Mouse (Mus musculus) adrenal gland, postnatal 25 days (tissue): ENCODE measurements around the gene Cers2. TPM values are rescaled to one million over a fixed set of nuclear protein-coding genes. Genes with fewer than 3 reads are reported as not detected.
"Not testable (repeated sequence)": the region's sequence is repeated elsewhere in the genome, so short reads cannot be mapped to it uniquely, and the experiment has no call there.

Experiments
- DNase-seq: peaks from one replicate; pipeline ENCODE4 v3.0.0; 2021; ENCODE audit warnings: mixed read lengths
- total RNA-seq: library from RNA; stranded (reverse); gene quantifications from 2 replicates; pipeline ENCODE4 v1.2.3, GENCODE M21; 2021

Gene Cers2
- total RNA-seq, 1 experiment from 2014 or later: 254 TPM

DNA sequence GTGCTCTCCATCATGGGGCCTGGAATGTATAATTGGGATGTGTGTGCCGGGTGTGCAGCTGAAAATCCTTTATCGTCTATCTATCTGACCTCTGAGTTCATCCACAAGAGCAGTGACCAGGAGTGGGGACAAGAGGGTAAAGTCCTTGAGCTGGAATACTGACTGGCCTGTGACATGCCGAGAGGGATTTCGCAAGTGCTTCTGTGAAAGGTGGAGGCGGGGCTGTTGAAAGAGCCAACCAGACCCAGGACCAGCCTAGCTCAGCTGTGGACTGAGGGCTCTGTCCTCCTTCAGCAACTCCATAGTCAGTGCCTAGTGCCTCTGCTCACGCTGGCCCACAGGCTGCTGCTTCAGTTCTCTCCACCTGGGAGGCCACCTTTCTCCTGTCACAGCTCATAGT is 4.0 kb downstream of the Cers2 start:
- DNase-seq: peak; percentile 72

DNA sequence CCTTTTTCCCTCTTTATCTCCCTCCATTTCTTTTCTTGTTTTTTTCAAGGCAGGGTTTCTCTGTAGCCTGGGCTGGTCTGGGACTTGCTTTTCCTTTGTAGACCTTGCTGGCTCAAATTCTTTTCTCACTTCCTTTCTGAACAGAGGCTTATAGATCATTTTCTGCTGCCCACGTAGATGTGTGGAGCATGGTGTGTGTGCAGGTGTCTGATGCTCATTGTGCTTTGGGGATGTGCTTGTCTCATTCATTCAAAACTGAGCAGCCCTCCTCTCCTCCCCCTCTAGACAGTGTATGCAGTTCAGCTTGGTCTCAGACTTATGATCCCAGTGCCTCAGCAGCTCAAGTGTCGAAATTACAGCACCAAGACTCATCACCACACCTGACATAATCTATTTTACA is 4.5 kb downstream of the Cers2 start:
- DNase-seq: no peak

DNA sequence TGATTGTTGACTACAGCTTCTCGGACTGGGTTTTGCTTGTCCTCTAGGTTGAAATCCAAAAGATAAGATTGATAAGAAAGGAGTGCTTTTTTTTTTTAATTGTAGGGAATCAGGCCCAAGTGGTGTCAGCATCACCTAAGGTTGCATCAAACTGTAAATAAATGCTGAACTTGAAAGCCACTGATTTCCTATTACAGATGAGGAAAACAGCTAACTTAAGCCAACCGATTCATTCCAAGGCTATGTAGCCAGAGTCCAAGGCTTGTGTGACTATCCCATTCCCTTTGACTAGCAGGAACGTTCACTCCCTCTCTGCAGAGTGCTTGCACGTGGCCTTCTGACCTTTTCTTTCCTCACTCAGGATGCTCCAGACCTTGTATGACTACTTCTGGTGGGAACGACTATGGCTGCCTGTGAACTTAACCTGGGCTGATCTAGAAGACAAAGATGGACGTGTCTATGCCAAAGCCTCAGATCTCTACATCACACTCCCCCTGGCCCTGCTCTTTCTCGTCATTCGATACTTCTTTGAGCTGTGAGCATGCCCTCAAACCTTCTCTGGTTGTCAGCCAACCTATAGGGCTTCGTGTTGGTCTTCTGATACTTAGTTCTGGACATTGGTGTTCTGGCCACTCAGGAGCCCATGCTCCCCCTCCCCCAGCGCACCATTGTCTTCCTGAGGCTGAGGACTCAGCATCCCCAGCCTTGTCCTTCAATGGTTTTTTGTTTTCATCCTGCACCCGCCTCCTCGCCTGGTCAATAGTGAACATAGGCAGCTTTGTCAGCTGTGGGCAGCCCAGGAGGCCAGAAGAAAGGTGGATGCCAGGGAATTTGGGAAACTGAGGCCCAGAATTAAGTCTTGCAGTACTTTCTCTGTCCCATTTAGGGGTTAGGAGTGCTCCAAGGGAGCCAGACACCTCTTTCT is 5.4 kb downstream of the Cers2 start:
- DNase-seq: no peak

DNA sequence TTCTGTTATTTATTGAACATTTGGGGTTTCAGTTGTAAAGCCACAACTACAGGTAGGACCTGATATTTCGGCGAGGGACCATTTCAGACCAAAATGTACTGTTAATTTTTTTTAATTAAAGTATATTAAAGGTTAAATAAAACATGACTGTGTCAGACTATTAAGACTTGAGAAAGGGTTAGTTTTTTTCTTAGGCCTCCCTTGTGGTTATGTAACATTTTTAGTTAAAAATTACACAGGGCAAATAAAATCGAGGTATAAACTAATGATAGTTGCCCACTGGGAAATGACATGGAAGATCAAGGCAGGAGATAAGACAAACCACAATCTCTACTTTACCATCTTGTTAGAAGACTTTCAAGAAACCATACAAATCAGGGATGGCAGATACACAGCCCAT is 8.8 kb downstream of the Cers2 start:
- no peak for DNase-seq

DNA sequence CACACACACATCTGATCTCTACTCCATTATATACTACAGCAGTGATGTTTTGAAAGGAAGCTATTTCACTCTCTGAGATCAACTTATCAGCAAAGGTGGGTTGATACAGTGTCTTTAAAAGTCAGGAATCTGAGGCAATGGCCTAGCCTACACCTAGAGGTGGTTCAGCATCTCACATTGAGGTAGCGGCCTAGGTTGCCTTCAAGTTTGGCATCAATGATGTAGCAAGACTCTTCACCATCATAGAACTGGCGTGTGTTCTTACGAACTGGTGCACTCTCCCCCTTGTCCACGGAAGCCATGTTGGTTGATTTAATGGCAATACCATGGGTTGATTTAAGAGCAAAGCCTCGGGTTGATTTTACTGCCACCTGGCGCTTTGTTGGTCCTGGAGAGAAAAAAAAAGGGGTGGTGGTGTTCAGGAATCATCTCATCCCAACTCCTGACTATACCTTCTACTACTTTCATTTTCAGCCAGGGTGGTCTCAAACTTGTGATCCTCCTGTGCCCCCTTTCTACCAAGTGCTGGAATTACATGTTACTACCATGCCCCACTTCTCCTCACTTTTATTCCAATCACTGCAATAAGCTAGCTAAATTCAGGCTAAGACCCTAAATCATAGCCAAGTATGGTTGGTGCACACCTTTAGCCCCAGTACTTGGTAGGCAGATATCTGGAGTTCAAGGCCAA is 10.0 kb downstream of the Cers2 start:
- DNase-seq: no peak

DNA sequence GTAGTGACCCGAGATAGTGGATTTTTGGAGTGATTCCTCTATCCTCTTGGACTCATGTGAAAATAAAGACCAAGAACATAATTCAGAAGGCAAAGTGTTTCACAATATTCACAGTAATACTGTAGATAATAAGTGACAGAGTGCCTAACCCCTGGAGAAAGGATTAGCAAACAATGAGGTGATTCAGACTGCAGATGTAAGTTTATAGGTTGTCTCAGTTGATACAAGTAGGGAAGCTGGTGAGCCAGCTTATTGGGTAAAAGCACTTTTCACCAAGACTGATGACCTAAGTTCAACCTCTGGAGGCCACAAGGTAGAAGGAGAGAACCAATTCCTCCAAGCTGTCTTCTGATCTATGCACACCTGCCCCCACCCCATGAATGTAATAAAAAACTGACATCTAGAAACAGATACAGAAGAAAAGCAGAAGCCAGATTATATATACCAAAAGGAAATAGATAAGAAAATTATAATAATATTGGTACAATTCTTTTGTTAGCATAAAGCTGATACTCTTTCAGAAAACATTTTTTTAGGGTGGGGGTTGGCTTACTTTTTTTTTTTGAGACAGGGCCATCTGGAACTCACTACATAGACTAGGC is 14.3 kb downstream of the Cers2 start:
- DNase-seq: no peak

DNA sequence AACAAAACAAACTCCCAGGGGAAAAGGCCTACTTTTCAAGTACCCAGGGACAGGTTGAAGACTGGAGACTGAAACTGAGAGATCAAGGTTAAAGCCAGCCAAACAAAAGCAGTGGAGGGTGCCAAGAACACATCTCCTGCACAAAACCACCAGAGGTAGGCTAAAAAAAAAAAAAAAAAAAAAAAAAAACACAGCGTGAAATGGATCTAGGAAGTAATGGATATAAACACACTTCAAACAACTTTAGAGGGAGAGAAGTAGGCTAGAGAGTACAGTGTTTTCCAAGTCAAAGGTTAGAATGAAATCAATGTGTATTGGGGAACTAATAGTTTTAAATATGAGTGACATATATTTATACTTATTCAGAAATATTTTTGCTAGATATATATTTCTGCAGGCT is 16.9 kb downstream of the Cers2 start:
- DNase-seq: no peak

DNA sequence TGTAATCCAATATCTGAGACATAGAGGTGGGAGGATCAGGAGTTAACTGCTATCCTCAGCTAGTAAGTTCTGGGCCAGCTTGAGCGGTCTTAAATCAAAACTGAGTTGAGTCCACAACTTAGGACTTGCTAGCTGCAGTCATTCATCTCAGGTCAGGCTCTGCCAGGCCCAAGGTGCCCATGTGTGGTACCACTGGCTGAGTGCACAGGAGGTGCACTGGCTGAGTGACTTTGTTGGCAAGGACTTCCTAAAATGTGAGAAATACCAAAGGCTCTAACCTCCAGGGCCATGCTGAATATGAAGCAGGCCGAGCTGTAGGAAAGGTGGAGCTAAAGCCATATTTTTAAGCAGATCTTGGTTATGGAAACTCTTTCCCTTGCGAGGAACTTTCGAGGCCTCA is 22.8 kb downstream of the Cers2 start:
- DNase-seq: no peak

DNA sequence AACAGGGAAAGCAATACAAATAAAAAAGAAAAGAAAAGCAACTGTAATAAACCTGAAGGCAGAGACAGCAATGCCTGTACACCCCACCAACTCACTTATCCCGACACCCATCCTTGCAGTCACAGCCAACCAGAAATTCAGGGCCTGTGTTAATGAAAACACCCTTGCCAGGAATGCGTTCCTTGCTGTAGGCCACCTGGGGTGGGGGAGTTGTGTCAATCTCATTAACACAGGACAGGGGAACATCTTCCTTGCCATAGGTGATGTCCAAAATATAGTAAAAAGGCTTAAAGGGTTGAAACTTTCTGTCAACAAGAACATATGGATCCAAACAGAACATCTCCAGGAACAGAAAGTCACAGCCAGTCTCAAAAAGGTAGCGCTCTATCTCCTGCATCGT is 23.7 kb downstream of the Cers2 start:
- DNase-seq: no peak

DNA sequence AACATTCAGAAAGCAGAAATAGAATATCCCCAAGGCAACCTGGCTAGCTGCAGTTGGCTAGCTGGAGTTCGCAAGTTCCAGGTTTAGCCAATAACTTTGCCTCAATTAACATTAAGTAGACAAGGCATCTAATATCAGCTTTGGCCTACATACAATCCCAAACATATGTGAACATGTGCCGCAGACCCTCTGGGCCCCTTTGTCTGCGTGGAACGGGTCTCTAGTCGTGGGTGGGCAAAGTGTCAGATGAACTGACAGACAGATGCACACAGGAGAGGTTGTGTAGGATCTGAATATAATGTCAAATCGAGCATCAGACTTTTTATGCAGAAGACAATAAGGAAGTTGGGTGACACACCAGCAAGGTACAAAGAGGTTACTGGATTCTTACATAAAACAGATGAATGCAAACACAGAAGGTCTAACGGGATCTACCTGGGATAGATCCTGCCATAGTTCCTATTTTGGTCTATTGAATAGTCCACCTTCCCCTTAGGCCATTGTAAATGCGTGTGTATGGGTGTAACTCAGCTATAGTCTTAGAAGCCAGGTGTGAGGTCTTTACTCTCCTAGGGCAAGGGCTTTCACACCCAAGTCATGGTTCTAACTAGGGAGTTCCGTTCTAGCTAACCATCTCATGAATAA is 28.9 kb downstream of the Cers2 start:
- not testable (repeated sequence) for DNase-seq

DNA sequence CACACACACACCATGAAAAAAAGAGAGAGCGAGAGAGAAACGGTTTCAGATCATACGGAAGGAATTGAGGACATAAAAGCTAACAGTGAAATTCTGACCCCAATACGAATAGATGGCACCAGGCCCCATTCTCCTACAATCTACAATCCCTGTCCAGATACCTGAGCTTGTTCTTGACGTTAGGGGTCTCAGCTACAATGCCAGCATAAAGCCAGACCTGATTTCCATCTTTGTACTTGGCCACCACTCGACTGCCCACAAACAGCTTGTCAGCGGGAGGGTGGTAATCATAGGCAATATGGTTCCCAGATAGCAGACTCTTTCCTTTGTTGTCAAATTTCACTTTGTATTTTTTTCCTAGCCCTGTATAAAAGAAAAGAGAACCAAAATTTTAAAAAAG is 31.9 kb downstream of the Cers2 start:
- no peak for DNase-seq

DNA sequence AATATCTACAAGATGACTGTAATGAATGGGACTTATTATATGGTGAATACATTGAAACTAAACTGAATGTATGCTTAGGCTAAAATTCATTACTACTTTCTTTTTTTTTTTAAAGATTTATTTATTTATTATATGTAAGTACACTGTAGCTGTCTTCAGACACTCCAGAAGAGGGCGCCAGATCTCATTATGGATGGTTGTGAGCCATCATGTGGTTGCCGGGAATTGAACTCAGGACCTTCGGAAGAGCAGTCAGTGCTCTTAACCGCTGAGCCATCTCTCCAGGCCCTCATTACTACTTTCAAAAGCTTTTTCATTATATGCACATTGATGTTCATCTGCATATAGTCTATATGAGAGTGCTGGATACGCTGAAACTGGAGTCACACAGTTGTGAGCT is 33.8 kb downstream of the Cers2 start:
- not testable (repeated sequence) for DNase-seq

DNA sequence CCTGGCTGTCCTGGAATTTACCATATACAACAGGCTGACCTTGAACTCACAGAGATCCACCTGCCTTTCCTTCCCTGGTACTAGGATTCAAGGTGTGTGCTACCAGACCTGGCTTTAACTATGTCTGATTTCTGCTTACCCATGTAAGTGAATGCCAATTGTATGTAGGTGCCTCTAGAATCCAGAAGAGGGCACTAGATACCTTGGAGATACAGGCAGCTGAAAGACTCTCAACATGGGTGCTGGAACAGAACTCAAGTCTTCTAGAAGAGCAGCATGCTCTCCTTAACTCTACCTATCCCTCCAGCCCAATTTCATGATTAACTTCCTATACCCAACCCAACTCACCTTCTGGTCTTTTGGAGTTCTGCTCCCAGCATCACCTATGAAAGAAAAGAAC is 34.9 kb downstream of the Cers2 start:
- DNase-seq: no peak

DNA sequence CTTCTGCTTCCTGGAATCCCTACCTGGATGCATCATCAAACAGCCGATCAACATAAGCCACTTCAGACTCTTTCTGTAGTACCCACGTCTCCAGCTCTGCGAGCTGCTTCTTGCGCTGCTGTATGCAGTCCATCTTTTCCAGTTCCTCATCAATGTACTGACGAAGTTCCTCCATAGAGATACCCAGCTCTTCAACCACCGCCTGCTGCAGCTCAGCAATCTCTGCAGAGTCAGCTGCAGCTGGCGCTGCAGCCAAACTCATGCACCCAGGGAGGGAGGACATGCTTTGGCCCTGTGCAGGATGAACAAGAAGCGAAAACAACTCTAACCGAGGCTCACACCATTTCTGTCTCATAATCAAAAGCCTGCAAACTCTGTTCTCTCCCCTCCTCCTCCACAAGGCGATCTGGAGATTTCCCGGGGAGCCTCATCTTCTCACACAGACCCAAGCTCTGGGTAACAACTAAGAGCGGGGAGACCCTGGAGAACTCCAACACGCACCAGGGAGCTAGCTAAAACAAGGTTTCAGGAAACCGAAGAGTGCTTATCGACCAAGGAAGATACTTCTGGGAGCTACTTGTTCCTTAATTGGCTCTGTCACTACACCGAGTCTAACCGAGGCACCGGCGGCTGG is 41.4 kb downstream of the Cers2 start:
- DNase-seq: not testable (repeated sequence)

DNA sequence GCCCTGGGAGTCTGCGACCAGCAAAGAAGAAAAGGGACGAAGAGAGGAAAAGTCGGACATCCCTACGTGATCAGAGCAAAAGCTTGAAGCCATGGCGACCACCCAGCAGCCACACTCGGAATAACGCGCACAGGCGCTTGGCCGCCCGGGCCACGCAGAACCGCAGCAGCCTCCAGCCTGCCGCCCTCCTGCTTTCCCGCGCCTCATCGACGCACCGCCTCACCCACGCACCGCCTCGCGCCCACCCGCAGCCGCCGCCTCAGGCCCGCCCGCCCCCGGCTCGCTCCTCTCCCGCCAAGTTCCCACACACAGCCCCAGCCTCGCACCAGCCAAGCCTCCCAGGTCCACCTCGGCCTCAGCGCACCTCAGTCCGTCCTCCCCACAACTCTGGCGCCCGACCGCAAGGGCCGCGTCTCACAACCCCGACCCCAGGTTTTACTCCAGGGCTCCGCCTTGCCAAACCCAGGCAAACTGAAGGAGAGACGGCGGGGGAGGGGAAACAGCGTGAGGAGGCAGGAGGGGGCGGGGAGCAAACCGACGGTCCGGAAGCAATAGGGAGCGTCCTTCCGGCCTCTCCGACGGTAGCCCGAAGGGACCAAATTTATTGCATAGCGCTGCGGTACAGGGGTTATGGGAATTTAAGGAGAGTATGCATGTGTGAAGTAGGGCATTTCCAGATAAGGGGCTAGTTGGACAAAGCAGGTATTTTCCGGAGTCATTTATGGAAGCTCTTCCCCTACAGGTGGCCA is 42.3 kb downstream of the Cers2 start, which contains the start of gene Setdb1:
Setdb1 (minus strand) TSS at position 502 of the 749 bp plus-strand sequence.
- peak; percentile 94 for DNase-seq

DNA sequence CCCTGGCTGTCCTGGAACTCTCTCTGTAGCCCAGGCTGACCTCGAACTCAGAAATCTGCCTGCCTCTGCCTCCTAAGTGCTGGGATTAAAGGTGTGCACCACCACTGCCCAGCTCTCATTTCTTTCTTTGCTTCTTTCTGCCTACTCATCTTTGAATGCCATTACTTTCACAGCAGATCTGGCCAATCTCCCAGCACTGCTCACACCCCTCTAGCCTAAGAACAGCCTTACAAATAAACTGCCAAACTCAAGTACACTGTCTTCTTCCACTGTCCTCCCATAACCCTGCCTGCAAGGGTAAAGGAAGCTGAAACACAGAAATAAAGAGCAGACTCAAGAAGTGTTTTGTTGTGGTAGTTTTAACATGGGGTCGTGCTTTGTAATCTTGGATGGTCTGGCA is 43.2 kb downstream of the Cers2 start:
- DNase-seq: no peak

DNA sequence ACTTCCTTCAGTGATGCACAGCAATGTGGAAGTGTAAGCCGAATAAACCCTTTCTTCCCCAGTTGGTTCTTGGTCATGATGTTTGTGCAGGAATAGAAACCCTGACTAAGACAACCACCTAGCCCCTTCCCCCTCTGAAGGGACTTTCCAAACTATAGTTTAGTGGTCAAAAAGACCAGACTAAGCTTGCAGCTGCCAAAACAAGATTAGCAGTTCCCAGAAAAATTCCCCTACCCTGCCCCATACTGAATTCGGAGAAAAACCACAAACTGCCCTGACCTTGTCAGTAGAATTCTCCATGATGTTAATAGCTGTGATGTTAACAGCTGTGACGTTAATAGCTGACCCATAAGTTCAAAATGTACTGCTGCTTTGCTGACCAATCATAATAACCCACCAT is 45.7 kb downstream of the Cers2 start:
- not testable (repeated sequence) for DNase-seq

DNA sequence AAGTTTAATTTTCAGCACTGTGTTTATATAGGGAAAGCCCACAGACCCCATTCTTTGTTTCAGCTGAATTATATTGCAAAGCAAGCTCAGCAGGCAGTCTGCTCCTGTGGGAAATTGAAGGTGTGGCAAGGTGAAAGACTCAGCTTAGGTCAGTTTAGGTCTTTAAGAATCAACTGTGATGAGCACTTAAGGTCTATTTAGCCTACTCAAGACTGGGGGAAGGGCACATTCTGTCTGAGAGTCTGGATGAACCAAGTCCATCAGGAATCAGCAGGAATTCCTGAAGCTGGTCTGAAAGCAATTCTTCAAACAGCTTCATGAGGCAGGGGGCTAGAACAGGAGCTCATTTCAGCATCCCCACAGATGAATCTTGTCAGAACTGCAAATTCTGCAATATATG is 55.5 kb downstream of the Cers2 start:
- DNase-seq: no peak
